Mouse (Mus musculus): ENCODE measurements around the gene E2f4.

GRCm38 (mm10) chr8:105350186-105350585, 52.7 kb downstream of the E2f4 start:
- TF ChIP-seq GATA1 (IDR thresholded peaks at IDR 0.05; ENCODE audit: borderline replicate concordance, low read length) (no peak), FLI1 (IDR thresholded peaks at IDR 0.05; ENCODE audit: low read length) (no peak)

Data from megakaryocyte, embryonic 14.5 days (primary cell).